Mouse (Mus musculus): ENCODE measurements around the gene Dctpp1.

Dctpp1 gene

GRCm38 (mm10) chr7:127231826-127232621, 28.5 kb downstream of the Dctpp1 start:
- no peak for DNase-seq (ENCODE audit: low spot score in 2 of 2)

DNA sequence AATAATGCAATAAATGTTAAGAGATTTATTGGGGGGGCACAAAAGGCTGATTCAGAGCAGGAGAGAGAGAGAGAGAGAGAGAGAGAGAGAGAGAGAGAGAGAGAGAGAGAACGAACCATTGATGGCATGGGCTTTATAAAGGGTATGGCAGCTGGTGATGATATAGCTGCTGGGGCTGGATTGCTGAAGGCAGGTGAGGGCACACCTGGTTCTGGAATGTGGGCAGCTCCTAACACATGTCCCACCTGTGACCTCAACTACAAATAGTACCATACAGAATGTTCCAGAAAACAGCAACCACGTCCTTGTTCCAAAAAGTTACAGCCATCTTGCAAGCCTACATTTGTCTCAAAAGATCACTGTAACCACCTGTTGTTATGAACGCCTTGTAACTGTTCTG, 29.1 kb downstream of the Dctpp1 start:
- DNase-seq (ENCODE audit: low spot score in 2 of 2): no peak

GRCm38 (mm10) chr7:127228615-127229303, 31.8 kb downstream of the Dctpp1 start:
- DNase-seq (ENCODE audit: low spot score in 2 of 2): peak; percentile 77 to 88

DNA sequence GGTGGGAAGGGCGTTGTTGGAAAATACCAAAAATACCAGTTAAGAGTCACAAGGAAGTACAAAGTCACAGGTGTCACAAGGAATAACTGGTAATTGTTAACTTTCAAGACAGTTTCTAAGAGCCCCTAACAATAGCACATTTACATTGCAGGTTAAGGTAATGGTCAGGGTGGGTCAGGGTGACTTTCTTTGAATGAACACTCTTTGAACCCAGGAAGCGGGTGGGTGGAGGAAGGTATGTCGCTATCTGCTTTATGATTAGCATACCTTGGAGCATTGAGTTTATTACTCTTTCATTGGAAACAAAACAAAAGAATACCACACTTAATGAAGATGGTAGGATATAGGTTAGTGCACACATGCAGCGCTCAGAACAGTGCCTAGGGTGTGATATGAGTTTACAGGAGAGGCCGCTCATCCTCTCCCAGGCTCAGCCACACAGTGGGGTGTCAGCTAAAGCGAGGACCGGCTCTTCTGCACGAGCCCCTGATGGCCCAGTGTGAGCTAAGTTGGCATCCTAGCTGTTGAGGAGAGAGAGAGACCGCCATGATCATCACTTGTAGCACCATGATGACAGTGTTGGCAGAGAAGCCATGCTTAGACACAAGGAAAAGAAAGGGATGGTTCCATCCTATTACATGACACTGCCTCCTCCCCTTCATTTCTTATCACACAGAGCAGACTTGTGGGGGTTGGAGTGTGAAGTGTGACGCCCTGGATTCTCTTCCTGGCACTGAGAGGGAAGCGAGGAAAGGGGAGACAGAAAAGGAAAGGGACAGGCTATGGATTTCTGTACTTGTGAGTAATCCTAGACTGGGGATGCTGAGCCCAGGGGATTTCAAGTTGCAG, 35.1 kb downstream of the Dctpp1 start:
- no peak for DNase-seq (ENCODE audit: low spot score in 2 of 2)

DNA sequence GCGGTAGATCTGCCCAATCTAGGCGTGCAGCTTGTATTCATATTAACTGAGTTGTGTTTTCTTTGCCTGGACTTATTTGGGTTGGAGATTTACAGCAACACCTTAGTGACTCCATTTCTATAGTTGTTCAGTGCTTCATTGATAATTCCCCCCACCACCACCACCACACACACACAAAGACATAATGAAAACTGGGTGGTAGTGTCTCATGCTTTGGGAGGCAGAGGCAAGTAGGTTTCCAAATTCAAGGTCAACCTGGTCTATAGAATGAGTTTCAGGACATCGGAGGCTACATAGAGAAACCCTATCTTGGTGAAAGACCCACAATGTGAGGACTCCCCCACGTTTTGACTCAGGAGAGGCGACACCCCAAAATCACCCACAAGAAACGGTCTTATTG, 35.9 kb downstream of the Dctpp1 start:
- no peak for DNase-seq (ENCODE audit: low spot score in 2 of 2)

DNA sequence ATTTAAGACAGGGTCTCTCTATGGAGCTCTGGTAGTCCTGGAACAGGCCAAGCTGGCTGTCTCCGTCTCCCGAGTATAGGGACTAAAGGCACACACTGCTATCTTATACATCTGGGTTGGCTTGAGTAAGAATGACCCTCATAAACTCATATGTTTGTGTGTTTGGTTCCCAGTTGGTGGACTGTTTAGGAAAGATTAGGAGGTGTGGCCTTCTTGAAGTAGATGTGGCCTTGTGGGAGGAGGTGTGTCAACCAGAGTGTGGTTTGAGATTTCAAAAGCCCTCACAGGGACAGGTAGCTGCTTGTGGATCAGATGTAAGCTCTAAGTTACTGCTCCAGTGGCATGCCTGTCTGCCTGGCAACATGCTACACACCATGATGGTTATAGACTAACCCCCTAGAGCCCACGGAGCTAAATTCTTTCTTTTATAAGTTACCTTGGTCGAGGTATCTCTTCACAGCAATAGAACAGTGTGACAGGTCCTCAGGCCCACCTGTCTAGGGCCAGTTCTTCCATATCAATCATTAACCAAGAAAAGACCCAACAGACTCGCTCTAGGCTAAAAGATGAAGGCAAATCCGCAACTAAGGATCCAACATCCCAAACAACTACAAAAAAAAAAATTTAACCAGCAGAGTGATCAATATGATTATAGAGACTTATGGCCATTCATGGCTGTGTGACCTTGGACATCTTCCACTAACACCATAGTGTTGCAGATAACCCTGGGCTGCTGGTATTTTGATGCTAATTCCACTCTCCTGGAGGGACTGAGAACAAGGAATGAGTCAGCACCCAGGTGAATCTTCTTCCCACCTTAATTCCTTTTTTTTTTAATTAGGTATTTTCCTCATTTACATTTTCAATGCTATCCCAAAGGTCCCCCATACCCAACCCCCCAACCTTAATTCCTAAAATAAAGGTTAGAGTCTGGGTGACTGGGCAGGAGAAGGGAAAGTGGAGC, 36.7 kb downstream of the Dctpp1 start:
- DNase-seq (ENCODE audit: low spot score in 2 of 2): no peak

DNA sequence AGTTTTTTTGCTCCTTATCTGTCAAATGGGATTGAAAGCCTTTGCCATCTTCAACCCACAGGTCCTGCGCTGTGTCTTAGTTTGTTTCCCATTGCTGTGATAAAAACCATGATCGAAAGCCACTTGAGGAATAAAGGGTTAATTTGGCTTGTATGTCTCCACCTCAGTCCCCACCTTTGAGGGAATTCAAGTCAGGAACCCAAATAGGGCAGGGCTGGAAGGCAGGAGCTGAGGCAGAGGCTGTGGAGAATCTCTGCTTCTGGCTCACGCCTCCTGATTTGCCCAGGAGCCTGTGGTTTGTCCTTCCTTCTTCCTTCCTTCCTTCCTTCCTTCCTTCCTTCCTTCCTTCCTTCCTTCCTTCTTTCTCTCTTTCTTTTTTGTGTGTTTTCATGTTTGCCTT, 37.4 kb downstream of the Dctpp1 start:
- DNase-seq (ENCODE audit: low spot score in 2 of 2): no peak

DNA sequence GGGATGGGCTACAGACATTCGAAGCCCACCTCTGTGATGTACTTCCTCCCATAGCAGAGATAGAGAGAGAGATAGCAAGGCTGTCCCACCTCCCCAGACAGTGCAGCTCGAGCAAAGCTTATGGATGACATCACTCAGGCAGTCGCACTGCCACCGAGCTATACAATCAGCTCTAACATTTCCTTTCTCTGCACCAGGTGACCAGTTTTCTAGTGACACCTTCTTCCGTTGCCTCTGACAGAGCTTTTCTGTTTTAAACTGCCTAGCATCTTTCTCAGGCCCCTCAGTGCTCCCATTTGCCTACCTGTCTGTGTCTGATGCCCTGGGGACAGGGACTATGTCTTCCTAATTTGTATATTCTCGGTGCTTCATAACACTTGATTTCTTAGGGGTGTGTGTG, 40.1 kb downstream of the Dctpp1 start:
- no peak for DNase-seq (ENCODE audit: low spot score in 2 of 2)

DNA sequence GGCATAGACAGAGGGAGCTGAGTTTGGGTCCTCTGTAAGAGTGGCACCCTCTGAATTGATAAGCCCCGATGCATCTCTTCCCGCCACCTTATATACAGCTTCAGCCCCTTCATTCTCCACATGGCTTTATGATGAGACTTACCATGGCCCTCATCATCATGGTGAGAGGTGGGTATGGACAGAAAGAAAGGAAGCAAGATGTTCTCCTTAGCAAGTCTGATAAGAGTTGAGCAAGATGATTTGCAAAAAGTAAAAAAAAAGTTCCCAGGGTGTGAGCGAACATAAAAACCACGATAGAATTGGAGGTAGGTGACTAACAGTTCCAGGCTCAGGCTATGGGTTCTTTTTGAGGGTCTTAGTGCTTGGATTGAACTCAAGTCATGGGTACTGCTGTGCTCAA, 41.8 kb downstream of the Dctpp1 start:
- DNase-seq (ENCODE audit: low spot score in 2 of 2): no peak

DNA sequence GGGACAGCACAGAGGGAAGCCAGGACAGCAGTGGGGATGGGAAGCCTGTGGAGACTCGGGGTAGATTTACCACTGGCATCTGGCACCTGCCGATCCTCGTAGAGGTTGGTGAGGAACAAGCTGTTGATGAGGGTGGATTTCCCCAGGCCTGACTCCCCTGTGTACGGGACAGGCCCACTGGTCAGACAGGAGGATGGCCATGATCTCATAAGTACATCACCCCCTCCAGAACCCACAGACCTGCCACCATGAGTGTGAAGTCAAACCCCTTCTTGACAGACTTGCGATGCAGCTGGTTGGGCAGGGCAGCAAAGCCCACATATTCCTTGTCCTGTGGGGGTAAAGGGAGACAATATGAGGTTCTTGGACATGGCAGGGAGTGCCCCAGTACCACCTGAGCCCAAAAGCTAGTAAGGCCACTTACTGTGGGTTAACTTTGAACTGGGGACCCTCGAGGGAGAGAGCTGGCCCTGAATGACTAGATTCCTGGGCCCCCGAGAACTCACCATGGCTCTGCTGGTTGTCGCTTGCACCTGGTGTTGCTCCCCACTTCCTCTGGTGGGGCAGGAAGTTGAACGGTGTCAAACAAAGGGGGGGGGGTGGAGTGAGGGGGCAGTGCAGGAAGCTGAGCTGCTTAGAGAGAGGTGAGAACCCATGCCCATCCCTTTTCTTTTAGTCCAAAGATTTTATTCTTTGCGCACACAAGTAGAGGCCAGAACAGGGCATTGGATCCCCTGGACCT, 42.4 kb downstream of the Dctpp1 start:
- DNase-seq (ENCODE audit: low spot score in 2 of 2): peak in 1 of 2 experiments; percentile 44

DNA sequence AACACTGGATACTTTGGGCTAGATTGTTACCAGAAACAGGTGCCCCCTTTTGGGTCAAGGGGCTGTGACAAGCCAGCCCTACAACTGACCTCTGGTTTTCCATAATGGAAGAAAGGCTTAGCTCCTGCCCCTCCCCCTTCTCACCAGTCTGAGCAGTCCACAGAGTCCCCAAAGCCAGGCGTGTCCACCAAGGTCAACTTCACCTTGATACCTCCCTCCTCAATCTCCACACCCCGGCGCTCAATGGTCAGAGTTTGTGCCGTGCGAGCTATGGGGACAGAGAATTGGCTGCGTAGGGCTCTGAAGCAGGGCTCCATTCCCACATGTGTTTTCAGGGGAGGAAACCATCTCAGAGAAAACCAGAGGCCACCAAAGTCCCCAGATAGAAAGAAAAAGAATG, 43.0 kb downstream of the Dctpp1 start:
- DNase-seq (ENCODE audit: low spot score in 2 of 2): no peak

DNA sequence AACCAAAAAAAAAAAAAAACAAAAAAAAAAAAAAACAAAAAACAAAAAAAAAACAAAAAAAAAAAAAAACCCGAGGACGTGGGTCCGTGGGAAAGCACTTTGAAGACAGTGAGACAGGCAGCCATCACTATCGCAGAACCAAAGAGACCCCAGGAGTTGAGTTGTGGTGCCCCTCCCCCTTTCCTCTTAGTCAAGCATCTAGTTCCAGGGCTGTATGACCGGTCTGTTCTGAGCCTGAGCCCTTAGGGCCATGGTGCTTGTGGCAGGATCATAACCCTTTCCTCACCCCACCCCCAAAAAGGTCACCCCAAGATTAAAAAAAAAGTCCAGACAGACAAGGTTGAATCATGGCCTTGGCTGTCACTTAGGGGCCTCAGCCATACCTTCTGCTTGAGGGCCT, 44.2 kb downstream of the Dctpp1 start:
- no peak for DNase-seq (ENCODE audit: low spot score in 2 of 2)

DNA sequence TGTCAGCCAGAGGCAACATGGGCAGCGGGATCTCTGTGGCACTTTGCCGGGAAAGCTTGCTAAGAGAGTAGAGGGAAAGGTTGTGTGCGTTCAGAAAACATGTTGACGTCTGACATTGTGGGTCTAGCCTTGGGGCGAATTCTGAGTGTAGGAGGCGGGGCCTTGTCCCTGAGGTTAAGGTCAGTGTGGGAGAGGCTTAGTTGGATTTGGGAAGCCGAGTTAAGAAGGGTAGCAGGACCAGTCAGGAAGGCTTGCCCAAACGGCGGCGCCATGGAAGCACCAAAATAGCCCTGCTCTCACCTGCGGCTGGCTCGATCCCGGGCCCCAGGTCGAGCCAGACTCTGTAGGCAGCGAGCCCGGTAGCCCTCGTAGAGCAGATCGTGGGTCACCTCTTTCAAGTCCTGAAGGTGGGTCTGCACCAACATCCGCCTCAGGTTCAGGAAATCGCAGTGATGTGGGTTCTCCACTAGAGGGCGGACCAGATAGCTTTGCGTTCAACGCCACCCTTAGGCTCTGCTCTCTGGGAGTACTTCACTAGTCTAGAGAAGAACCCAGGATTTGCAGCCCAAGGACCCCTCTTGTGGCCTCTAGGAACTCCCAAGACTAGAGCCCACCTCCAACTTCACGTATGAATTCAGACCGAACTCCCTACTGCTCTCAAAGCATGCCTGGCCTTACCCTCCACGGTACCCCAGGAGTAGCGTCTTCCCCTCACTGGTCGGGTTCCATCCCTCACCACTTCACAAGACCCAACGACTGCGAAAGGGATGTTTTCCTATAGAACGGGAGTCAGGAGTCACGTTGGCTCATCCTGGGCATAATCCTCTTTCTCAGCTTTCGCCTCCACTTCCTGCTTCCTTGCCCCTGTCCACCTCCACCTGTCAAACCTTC, 45.3 kb downstream of the Dctpp1 start:
- peak in 1 of 2 experiments; percentile 66 for DNase-seq (ENCODE audit: low spot score in 2 of 2)

DNA sequence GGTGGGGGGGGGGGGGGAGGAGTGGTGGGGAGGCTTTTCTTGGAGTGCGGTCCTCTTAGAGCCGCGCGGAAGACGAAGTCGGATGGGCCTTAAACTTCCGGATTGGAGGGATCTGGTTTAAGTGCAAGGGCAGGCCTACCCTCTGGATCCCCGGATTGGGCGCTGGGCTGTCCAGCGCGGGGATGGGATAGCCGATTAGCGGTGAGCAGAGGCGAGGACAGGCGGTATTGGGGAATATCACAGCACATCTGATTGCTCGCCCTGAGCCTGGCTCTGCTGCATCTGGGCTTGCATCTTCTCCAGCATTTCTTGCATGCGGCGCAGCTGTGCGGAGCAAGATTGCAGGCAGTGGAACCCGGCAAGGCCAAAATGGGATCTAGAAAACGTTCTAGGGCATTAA, 46.0 kb downstream of the Dctpp1 start:
- no peak for DNase-seq (ENCODE audit: low spot score in 2 of 2)

DNA sequence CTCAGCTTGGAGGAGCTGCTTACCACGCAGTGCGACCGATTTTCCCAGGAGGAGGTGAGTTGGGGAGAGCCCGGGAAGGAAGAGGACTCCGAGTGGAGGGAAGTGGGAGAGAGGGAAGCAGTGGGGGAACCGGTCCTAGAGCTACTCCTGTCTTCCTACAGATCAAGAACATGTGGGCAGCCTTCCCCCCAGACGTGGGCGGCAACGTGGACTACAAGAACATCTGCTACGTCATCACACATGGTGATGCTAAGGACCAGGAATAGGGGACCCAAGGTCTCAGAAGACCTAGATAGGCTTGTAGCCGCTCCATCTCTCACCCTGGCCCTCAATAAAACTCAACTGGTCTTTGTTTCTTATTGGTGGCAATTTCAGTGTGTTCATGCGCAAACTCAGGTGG, 46.6 kb downstream of the Dctpp1 start:
- no peak for DNase-seq (ENCODE audit: low spot score in 2 of 2)

DNA sequence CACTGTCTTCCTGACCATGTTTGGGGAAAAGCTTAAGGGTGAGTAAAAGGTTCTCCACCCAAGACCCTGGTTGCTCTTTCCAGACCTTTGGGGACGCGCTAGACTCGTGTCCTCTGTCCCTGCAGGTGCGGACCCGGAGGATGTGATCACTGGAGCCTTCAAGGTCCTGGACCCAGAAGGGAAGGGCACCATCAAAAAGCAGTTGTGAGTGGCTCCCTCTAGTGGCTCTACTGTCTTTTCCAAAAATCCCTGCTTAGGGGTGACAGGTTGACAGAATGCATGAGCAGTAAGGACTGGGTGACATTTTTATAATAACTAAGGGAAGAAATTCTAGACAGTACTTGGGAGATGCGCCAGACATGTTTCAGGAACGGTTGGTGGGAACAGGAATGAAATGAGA, 47.0 kb downstream of the Dctpp1 start:
- DNase-seq (ENCODE audit: low spot score in 2 of 2): no peak

DNA sequence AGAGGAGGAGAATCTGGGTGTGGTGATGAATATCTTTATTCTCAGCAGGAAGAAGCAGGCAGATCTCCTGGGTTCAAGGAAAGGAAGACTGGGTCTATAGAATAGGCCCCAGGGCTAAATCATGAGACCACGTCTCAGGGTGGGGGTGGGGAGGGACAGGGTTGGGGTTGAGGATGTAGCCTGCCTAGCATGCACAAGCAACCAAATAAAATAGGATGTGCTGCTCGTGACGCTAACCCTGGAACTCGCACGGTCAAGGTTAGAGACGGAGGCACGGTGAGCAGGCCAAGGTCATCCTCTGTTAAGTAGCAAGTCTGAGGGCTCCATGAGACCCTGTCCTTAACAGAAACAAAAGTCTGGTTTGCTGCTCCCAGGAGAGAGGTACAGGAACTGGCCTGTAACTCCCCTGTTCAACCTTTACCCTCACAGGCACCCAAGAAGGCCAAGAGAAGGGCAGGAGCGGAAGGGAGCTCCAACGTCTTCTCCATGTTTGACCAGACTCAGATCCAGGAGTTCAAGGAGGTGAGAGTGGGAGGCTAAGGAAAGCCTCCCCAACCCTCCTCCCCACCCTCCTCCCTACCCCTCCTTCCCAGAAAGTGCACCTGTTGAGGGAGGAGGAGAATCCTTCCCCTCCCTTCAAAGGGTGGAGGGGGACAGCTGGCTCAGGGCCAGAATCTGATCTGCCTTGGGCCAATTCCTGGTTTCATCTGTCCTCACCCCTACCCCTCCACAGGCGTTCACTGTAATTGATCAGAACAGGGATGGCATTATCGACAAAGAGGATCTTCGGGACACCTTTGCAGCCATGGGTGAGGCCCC, 47.9 kb downstream of the Dctpp1 start:
- no peak for DNase-seq (ENCODE audit: low spot score in 2 of 2)

DNA sequence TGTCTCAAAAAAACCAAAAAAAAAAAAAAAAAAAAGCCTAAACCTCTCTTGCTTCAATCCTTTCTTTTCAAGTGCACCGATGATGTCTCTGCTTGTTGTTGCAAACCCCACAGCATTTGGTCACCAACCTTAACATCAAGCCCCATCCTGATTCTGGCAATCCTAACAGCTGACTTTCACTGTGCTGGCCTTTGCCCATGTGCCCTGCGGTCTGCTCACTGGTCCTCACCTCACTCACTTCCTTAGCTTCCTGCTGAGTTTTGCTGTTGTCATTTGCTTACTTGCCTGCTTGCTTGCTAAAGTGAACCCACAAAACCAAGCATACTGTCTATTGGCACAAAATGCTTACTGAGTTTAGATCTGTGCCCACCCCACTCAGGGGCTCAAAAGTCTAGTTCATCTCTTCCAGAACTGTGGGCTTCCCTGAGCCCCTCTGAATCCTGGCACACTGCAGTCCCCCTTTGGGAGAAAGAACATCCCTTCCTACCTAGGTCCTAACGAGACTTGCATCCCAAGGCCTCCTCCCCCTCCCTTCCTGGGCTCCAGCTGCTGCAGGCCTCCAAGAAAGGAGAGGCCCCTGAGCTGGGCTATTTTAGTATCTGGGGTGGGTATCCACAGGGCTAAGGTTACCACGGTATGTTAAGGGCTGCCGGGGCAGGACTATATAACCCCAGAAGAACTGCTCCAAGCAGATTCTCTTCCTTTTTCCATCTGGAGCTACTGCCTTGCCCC, 49.3 kb downstream of the Dctpp1 start:
- DNase-seq (ENCODE audit: low spot score in 2 of 2): no peak
